Mouse (Mus musculus) cortical plate, adult 2 months (tissue): ENCODE measurements around the gene Lmntd1. TPM values are rescaled to one million over a fixed set of nuclear protein-coding genes. Genes with fewer than 3 reads are reported as not detected.
A peak's percentile ranks its signal among the peaks of the same experiment; 100 is the strongest.

Experiments
- H3K27ac ChIP-seq: fragments of 200-500 bp; 2 replicates; pipeline ENCODE4 v1.5.1; 2012; ENCODE audit warnings: low read length, control low read depth, inconsistent platforms; ENCODE audit not compliant: insufficient read depth
- H3K4me1 ChIP-seq: fragments of 200-500 bp; 2 replicates; pipeline ENCODE4 v1.6.1; 2011; ENCODE audit warnings: low read length; ENCODE audit not compliant: control insufficient read depth, insufficient read depth
- H3K4me3 ChIP-seq: fragments of 200-500 bp; 2 replicates; pipeline ENCODE4 v1.5.1; 2011; ENCODE audit warnings: mild to moderate bottlenecking, low read length, control low read depth; ENCODE audit not compliant: insufficient read depth
- CTCF ChIP-seq: fragments of 200-500 bp; IDR thresholded peaks from 2 replicates; pipeline ENCODE4 v1.5.1; 2011; ENCODE audit warnings: mild to moderate bottlenecking, control low read depth, low read length; ENCODE audit not compliant: insufficient read depth; ENCODE audit errors: extremely low read depth
- POLR2A ChIP-seq: fragments of 200-500 bp; IDR thresholded peaks from 2 replicates; pipeline ENCODE4 v1.6.1; 2011; ENCODE audit warnings: mild to moderate bottlenecking, low read length, control low read depth; ENCODE audit not compliant: insufficient read depth; ENCODE audit errors: extremely low read depth
- polyA plus RNA-seq: library from polyadenylated mRNA; depleted of rRNA; stranded (reverse); fragments of >200 nt; gene quantifications from 2 replicates; pipeline ENCODE4 v1.2.3, GENCODE M21; 2012

Gene Lmntd1
- polyA plus RNA-seq, 1 experiment = 1.0 TPM

DNA sequence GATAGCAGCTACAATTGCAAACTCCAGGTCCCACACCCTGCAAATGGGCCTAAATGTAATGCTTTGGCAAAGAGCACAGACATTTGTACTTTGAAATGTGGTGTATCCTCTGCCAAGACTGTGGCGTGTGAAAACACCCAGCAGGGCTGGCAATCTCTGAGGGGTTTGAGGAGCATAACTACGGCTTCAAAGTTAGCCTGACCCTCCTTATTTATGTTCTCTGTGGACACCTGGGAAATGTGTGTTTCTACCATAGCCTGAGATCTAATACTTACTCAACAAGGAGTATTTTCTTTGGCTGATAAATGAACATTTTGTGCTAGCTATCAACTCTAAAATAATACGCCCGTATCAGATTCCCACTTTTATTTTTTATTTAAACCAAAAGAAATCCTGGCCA lies 168.7 kb downstream of the Lmntd1 start:
- Histone ChIP-seq H3K27ac (no peak overlapping the region), H3K4me1 (0 out of 2 replicates have a peak, but pooled peaks cover 1% of the 10 kb centered on the region), H3K4me3 (no peak overlapping the region)
- TF ChIP-seq POLR2A = no peak
- no peak for TF ChIP-seq CTCF

DNA sequence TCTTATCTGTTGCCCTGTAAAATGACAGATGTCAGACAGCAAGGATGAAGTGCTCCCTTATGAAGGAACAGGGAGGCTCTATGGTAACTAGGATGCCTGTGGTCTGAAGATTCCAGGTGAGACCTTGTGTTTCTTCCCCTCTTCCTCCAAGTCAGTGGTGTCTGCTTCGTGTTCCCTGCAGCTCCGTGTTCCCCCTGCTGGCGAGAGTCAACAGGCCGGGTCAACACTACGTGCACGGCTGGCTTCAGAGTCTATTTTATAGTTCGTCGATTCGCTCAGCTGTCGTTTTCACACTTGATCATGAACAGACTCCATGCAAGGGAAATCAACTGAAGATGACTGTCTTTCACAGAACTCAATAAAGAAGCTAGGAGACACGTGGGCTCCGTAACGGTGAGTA lies 171.3 kb downstream of the Lmntd1 start:
- H3K4me1 ChIP-seq = 0 out of 2 replicates have a peak, but pooled peaks cover 1% of the 10 kb centered on the region
- no peak overlapping the region for H3K4me3 ChIP-seq
- no peak overlapping the region for H3K27ac ChIP-seq
- TF ChIP-seq CTCF = peak; percentile 18; the same call in 1 of the 2 replicates
- TF ChIP-seq POLR2A = no peak

DNA sequence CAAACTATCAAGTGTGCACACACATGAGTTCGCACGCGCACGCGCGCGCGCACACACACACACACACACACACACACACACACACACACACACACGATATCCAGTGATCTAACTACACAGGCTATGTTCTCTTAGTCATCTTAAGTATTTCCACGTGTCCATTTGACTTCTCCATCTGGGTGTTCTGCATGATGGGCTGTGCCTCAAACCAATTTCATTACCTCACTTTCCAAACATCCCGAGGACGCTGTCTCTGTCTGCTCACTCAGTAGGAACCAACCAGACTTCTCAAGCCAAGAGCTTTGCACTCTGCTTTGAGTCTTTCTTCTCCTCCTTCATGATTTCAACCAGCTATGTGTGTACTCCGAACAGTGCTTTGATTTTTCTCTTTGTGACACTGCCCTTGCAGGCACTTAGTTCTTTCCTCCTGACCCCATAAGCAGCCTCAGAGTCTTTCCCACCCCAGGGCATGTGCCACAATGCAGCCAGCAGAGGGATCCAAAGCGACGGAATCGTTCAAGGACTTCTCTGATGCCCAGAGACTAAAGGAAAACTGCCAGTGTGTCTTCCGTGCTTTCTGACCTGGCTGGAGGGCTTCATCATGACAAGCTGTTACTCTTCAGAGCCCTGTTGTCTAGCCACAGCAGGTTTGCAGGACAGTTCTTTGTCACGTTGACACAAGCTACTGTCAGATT lies 172.6 kb downstream of the Lmntd1 start:
- Histone ChIP-seq H3K27ac (no peak overlapping the region), H3K4me1 (0 out of 2 replicates have a peak, but pooled peaks cover 1% of the 10 kb centered on the region), H3K4me3 (no peak overlapping the region)
- TF ChIP-seq CTCF (peak; percentile 61), POLR2A (no peak)

DNA sequence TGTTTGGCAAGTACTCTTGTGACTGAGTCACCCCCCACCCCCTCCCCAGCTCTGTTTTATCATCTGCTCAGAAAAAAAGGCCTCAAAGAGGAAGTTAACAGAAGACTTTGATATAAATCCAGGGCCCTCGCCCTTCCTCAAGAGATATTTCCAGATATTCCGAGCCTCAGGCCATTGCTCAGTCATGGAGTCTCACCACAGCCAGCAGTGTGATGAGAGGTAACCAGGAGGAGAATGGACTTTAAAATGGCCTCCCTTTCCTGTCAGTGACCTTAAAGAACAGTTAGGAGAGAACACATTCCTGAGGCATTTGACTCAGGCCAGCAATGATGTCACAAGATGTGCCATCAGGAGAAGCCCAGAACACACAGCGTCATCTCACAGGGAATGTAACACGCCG lies 175.3 kb downstream of the Lmntd1 start:
- TF ChIP-seq POLR2A (no peak), CTCF (no peak)
- H3K4me3 ChIP-seq = no peak overlapping the region
- no peak overlapping the region for H3K27ac ChIP-seq
- H3K4me1 ChIP-seq = no peaks in the 10 kb centered on the region

DNA sequence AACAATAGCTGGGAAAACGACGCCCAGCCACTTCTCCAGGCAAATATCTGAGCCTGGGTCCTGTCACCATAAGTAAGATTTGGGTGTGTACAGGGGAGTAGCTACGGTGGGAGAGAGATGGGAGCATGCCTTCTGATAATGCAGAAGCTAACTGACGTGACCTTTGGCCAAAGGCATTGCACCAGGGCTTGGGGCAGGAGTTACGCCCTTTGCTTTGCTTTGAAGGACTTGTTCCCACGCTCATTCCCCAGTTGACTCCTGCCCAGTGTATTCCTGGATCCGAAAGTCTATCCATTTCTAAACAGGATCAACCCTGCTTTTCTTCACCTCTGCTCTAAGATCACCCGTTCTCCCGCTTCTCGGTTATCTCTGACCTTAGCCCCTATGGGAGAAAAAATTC lies 178.4 kb downstream of the Lmntd1 start:
- Histone ChIP-seq H3K4me1 (no peaks in the 10 kb centered on the region), H3K27ac (no peak overlapping the region), H3K4me3 (no peak overlapping the region)
- TF ChIP-seq CTCF (no peak), POLR2A (no peak)

DNA sequence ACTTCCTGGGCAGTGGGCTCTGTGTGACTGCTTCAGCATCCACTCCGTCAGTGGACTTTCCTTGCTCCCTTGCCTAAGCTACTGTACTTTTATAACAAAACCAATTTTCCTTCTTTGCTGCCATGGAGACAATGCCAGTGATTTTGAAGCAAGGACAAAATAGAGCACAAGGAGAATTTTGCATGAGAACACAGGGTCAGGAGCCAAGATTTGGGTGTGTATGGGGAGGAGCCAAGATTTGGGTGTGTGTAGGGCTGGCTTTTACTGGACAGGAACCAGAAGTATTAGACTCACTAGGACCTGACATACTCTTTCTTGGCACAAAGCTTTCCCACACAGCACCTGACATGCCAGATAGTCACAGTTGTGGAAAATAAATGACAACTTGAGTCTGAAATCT lies 179.0 kb downstream of the Lmntd1 start:
- Histone ChIP-seq H3K4me1 (no peaks in the 10 kb centered on the region), H3K27ac (no peak overlapping the region), H3K4me3 (no peak overlapping the region)
- TF ChIP-seq POLR2A (no peak), CTCF (no peak)

DNA sequence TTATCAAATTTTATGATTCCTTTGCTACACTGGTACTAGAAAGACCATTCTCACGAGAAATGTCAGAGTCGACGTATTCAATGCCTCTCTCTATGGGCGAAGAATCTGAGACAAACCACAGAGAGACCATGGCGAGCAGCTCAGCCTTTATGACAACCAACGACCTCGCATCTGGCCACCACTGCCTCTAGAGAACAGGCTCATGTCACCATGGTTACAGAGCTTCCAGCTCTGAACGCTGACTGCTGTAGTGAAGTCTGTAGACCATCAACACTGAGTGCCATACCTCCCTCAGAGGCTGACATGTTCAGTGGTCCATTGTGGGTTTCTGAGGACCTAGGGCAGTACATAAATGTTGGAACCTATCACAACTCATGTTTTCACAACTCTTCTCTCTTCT lies 180.2 kb downstream of the Lmntd1 start:
- Histone ChIP-seq H3K4me3 (no peak overlapping the region), H3K27ac (no peak overlapping the region), H3K4me1 (no peaks in the 10 kb centered on the region)
- TF ChIP-seq CTCF (no peak), POLR2A (no peak)

DNA sequence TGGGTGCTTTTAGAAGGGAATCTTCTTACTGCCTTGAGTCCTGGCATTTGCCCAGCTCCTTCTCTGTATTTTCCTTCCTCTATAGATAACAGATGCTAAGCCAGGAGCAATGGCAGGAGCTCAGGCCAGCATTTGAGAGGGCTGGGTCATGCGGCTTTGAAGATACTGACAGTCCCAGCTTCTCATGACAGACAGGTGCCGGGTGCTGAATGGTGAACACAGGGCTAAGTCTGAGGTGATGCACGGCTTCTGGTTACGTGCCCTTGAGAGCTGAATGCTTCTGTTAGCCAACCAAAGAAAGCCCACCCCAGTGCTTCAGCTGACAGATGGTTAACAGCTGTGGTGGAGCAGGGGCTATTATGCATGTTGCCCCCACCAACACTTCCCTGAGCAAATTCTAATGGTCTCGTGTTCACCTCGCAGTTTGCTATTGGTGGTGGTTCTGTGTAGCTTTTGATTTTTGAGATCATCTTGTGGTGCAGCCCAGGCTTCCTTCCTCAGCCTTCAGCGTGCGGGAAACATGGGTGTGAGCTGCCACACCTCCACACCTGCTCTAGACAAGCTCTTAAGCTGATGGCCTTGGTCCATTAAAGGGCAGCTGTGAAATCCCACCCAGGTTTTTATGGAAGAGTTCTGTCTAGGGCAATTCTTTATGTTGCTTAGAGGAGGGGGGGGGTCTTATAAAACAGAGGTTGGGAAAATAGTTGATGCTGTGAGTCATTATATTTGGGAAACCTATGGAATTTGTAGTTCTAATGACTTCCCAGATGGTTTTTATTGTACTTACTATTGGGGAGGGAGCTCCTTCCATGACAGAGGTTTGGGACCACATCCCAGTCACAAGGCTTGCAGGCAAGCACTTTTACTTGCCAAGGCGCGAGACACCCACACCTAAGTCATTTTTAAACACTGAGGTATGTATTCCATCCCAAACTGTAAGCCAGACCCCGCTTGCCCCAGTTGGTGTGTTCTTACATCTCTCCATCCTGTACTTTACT lies 181.1 kb downstream of the Lmntd1 start:
- TF ChIP-seq CTCF (no peak), POLR2A (no peak)
- Histone ChIP-seq H3K4me1 (no peaks in the 10 kb centered on the region), H3K27ac (no peak overlapping the region), H3K4me3 (no peak overlapping the region)

DNA sequence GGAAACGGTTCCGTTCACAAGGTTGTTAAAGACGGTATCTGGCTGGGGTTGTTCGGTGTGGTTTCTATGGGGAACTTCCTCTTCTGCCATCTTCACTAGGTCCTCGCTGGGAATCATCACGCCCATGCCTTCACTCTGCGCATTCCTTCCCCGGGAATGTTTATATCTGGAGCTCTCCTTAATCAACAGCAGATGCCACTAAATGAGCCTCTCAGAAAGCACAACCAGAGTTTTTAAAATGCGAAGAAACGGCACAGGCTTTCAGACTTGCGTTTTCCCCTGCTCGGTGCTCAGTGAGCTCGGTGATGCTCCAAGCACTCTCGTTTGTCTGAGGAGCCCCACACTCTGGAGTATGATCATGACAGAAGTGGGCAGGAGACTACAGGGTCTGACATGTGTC lies 182.4 kb downstream of the Lmntd1 start:
- H3K27ac ChIP-seq = no peak overlapping the region
- no peak for TF ChIP-seq POLR2A
- TF ChIP-seq CTCF = no peak
- H3K4me3 ChIP-seq = no peak overlapping the region
- no peaks in the 10 kb centered on the region for H3K4me1 ChIP-seq

DNA sequence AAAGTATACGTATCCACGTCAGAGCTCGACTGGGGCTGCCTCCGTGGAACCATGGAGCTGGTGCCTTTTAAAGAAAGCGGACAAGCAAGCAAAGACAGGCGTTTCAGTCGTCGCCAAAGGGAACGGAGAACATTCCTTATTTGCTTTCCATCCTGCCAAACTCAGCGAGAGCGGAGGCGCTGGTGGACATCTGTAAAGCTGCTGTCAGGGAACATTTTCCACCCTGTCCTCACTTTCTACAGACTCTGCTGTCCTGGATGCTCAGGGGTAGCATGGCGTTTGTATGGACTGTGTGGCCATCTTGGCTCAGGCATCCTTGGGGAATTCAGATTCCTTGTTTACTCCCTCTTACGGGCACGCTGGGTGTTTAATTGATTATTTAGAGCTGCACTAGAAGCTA lies 186.7 kb downstream of the Lmntd1 start:
- Histone ChIP-seq H3K27ac (no peak overlapping the region), H3K4me3 (no peak overlapping the region), H3K4me1 (peaks cover 3% of the 10 kb centered on the region)
- TF ChIP-seq CTCF (no peak), POLR2A (no peak)
